Mouse (Mus musculus): ENCODE data around the gene Ccdc180. TPM values are rescaled to one million over a fixed set of nuclear protein-coding genes. Genes with fewer than 3 reads are reported as not detected.
A peak's percentile ranks its signal among the peaks of the same experiment; 100 is the strongest.

The Ccdc180 gene
- 0.08 and 0.10 TPM in 2 replicates for polyA plus RNA-seq (2012; rRNA removed)

DNA sequence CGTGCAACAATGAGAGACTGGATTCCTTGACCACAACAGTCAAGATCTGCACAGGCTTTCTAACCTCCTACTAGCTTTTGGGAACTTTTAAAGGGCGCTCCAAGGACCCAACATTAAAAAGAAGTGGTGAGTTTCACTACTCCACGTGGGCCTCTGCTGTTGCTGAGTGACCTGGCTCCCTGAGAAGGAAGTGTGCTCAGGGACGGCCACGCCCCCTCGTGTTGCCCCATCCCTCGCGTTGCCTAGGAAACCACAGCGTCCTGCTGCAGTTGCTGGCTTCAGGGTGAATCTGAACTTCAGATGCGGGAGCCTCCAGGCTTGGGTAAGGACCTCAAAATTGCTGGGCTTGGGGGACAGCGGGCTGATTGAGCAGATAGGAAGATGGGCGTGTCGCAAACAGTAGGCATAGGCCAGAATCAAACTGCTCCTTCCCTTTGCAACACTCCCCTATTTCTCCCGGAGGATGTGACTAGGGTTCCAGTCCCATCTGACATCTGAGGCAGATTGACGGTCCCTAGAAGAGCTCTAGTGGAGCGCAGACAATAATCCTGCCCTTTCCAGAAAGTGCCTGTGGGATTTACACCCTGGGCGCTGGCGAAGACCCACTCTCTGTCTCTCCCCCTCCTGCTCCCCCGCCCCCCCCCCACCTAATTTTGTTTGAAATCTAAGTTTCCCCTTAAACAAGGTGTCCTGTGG lies at the start of gene Ccdc180:
Gene Ccdc180, plus strand, starts transcription at position 238 of the 696 bp plus-strand sequence.
- DNase-seq (ENCODE audit: extremely low spot score in 1 of 2, low spot score in 1 of 2) = peak in 1 of 2 experiments; percentile 24

DNA sequence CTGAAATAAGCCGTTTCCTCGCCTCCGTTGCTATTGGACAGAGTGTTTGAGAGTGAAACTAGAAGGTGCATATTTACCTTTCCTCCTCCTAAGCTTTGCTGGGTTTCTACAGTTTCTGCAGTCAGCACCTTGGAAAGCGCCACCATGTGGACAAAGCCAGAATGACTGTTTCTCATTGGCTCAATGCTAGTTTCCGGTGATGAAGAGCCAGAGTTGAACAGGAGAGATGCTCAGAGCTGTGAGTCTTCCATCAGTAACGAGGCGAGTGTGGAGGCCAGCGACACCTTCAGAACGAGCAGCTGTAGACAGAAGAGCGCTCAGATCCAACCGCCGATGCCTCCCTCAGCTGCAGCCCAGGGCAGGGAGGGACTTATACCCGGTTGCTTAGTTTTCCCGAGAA lies 45.7 kb upstream of the Ccdc180 start:
- peak in 1 of 2 experiments; percentile 72 for DNase-seq (ENCODE audit: extremely low spot score in 1 of 2, low spot score in 1 of 2)

DNA sequence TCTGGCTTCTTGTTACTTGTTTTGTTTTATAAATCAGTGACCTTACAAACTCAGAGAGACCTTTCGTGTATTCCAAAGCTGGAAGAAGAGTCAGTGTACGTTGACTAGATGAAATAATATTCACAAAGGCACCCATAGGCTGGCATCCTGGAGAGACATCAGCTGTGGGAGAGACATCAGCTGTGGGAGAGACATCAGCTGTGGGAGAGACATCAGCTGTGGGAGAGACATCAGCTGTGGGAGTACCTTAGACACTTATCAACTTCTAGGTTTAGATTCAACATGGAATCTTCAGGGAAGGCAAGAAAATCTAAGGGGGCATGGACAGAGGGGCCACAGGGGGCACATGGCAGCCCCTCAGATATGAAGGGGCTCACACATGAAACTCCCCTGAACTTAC lies 43.8 kb upstream of the Ccdc180 start:
- DNase-seq (ENCODE audit: extremely low spot score in 1 of 2, low spot score in 1 of 2) = no peak

DNA sequence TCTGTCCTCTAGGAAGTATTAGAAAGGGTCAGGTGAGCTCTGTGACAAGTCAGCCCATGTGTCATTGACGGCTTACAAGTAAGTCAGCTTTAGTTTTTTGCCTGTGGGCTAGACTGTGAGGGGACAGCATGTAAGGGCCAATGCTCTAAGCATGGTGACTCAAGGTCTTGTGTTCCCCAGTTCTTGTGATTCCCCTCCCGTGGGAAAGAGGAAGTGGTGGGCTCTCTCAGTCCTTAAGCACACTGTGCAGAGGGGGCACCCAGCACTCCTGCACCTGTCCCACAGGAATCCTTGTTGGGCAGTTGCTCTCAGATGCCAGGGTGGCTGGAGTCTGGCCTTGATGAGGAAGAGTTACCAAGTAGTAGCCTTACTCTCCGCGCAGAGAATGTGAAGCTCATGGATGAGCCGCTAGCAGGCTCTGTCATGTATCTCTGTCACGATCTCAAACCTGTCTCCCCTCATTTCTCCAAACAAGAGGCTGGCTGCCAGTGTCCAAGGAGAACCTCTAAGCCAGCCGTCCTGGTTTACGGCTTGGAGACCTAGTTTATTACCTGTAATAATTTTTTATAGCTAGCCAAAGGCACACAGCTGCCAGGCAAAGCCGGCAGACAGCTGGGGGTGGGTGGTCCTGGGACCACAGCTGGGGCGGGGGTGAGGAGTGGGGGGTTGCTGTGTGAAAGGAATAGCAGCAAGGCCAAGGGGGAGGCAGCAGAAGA lies 41.8 kb upstream of the Ccdc180 start, which contains the start of gene Stra6l:
Gene Stra6l, plus strand, starts transcription at position 556 of the 716 bp plus-strand sequence.
- DNase-seq (ENCODE audit: extremely low spot score in 1 of 2, low spot score in 1 of 2) = no peak

DNA sequence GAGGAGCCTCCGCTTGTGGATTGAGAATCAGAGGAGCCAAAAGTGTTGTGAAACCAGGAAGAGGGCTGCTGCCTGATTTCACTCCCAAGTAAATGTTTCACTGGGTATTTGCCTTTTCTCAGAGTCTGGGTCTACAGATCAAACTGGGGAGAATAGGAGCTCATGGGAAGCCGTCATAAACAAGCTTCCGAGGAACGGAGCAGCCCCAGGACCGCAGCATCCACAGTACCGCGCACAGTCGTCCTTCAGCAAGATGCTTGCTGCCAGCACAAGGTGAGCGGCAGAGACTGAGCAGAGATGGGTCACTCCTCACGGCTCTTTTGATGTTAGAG lies 41.3 kb upstream of the Ccdc180 start:
- DNase-seq (ENCODE audit: extremely low spot score in 1 of 2, low spot score in 1 of 2) = no peak

DNA sequence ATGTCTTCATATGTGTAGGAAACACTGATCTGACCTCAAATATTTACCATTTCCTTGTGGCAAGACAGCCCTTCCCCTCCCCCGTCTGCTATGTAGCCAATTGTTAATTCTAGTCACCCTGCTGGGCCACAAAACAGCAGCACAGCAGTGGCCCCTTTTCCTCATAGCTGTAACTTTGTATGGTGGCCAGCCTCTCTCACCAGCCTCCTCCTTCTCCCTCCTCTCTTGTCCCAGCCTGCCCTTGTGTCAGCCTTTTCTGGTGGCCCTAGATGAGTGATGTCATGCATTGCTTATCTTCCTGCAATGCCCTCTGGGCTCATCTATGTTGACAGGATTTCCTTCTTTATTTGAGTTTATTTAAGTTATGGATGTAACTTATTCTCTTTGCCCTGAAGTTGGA lies 40.7 kb upstream of the Ccdc180 start:
- DNase-seq (ENCODE audit: extremely low spot score in 1 of 2, low spot score in 1 of 2) = no peak

DNA sequence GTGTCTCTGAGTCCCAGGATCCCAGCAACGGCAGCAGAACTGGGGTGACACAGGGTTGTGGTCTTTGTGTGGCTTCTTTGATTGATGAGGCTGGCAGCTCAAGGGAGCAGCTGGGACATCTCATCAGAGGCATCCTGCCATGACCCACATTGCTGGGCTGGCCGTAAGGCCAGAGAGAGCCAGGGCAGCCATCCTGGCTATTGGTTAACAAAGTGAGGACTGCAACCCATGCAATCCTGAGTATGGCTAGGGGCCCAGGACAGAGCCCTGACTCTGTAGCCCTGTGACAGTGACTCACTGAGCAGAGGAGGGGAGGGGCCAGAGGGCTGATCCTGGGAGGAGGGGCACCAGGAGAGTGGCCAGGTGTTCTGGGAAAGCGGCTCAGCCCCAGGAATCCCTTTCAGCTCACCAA lies 38.5 kb upstream of the Ccdc180 start:
- no peak for DNase-seq (ENCODE audit: extremely low spot score in 1 of 2, low spot score in 1 of 2)

DNA sequence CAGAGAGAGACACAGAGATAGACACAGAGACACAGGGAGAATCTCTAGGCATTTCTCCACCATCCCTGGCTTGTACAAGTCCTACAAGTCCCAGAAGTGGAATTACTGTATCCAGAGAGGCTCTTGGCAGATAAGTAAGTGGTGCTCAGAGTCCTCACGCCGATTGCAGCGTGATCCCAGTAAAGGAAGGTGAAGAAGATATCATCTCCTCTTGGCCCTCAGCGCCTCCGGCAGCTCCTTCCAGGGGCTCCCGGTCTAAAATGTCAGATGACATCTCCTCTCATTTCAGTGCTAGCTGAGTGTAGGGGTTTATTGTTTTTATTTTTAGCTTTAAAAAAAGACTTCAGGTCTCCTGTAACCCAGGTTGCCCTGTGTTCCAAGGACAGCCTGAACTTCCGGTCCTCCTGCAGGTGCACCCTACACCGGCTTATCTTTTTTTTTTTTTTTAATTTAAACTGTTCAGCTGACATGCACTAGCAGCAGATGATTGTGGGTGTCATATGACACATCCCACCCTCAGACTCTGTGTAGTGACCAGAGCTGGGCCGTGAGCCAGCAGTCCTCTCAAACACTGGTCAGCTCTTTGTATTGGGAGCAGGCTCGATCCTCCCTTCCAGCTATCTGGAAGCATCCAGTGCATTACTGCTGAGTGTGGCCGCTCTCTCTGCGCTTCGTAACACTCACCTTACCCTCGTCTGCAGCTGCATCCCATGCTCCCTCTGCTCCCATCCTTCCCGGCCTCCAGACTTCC lies 36.4 kb upstream of the Ccdc180 start:
- DNase-seq (ENCODE audit: extremely low spot score in 1 of 2, low spot score in 1 of 2) = no peak

DNA sequence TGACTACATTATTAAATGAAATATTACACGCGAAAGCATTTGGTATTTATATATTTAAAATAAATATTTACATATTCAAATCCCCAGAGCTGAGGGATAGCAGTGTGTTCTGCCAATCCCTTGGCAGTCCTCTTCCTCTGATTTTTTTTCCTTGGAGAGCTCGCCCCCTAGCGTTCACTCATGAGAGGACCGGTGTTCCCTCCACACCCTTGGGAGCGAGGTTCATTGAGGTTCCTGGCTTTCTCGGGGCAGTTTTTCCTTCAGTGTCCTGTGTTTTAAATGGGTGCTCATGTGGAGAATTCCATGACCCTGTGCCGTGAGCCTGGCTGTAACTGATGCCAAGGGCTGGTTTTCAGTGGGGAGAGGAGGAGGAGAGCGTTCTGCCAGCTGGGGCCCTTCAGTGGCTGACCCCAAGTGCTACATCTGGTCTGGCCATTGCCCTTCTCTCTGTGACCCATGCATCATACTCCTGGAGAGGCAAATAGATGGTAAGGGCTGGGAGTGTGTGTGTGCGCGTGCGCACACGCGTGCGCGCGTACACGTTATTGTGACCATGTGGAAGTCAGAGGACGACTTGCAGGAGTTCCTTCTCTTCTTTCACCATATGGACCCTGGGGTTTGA lies 34.2 kb upstream of the Ccdc180 start:
- DNase-seq (ENCODE audit: extremely low spot score in 1 of 2, low spot score in 1 of 2) = peak; percentile 19 to 91

DNA sequence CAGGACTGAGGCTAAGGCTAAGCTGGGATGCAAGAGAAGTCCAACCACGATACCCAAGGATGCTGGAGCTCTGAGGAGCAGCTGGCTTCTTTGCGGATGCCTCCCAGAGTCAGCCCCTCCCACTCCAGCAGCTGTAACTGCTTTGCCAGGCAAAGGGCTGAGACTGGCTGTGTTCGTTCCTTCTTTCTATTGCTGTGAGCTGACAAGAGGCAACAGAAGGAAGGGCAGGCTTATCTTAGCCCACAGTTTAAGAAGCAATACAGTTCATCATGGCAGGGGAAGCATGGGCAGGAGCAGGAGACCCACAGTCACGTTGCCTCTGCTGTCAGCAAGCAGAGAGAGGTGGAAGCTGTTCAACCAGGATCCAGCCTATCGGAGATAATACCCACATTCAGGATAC lies 28.9 kb upstream of the Ccdc180 start:
- peak in 1 of 2 experiments; percentile 5 for DNase-seq (ENCODE audit: extremely low spot score in 1 of 2, low spot score in 1 of 2)

DNA sequence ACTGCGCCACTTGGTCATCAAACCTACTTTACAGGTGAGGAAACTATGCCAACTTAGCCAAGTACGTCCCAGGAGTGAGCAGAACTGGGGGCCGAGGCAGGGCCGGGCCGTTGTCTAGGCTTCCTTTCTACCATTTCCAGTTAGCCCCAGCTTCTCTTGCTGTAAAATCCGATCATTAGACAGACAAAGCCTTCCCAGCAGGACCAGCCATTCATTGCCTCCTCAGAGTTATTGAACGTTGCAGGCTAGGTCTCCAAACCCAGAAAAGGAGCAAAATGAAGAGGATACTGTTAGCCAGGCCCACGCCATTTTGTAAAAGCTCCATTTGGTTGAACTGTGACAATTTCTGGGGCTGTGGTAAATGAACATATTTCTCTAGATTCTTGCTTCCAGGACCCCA lies 22.7 kb upstream of the Ccdc180 start:
- DNase-seq (ENCODE audit: extremely low spot score in 1 of 2, low spot score in 1 of 2) = no peak

DNA sequence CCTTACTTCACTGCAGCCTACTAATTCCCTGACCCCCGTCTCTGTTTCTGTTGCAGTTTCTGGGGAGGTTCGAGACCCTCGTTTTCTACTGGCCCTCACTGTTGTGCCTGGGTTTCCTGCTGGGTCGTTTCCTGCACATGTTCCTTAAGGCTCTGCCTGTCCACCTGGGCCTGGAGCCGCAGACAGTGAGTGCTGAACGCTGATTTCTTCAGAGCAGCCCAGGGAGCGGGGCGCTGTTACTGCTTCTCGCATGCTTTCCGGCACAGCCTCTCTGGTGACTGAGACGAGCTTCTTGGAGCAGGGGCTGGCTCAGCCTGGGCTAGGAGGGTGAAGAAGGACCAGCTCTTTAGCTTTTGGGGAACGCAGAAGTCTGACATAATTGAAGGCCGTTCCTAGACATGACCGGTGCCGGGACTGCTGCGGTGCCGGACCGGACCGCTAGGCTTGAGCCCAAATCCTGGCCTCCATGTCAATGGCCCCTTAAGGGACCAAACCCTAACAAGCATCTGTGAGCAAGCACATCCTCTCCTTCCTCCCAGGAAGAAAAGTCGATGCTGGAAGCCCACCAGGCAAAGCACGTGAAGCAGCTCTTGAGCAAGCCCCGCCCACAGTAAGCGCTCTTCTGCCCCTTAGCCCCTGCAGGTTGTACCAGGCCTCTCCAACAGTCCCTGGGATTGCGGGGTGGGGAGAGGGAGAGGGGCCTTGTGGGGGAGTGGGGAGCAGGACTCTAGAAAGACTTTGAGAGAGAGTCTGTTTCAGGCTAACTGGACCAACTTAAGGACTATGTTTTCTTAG lies 20.9 kb upstream of the Ccdc180 start:
- DNase-seq (ENCODE audit: extremely low spot score in 1 of 2, low spot score in 1 of 2) = no peak

DNA sequence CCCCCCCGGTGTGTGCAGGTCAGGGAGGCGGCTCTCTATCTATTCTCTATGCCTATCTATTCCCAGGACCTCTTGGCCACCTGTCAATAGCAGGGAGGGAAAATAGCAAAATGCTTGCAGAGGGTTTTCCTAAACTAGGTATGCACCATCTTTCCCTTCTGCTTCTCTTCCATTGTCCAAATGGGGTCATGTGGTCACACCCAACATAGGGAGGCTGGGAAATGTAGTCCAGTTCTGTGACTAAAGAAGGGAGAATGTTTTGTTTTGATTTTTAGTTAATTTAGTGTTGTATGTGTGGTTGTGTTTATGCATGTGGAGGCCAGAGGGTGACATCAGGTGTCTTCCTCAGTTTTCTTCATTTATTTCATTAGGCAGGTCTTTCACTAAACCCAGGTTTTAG lies 18.0 kb upstream of the Ccdc180 start:
- no peak for DNase-seq (ENCODE audit: extremely low spot score in 1 of 2, low spot score in 1 of 2)

DNA sequence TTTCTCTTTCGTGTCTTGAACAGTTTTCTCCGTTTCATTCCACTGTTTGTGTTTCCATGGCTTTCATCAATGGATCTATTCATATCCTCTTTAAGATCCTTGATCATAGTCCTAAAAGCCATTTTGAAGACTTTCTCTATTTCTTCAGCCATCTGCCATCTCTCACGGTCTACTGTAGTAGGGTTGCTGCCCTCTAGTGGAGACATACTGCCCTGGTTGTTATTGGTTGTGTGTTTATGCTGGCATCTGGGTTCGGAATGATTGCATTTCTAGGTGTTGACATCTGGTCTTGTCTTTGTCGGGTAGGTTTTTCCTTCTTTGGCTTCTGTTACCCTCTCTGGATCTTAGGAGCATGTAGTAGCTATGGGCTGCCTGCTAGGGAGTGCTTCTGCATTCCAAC lies 11.2 kb upstream of the Ccdc180 start:
- DNase-seq (ENCODE audit: extremely low spot score in 1 of 2, low spot score in 1 of 2) = peak in 1 of 2 experiments; percentile 82

DNA sequence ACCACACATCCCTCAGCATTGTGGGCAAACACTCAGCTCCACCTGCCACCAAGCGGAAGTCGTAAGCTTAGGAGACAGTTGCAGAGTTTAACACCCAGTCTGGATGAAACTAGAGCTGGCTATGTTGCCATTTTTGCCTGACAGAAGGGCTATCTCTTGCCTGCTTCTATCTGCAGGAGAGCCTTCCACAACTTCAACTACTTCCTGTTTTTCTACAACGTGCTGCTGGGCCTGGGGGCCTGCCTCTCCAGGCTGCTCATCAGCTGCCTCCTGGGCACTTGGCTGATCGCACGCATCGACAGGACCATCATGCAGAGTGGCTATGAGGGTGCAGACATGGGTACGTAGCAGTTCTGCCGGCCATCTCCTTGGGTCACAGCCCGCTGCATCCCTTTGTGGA lies 7.6 kb upstream of the Ccdc180 start:
- no peak for DNase-seq (ENCODE audit: extremely low spot score in 1 of 2, low spot score in 1 of 2)

DNA sequence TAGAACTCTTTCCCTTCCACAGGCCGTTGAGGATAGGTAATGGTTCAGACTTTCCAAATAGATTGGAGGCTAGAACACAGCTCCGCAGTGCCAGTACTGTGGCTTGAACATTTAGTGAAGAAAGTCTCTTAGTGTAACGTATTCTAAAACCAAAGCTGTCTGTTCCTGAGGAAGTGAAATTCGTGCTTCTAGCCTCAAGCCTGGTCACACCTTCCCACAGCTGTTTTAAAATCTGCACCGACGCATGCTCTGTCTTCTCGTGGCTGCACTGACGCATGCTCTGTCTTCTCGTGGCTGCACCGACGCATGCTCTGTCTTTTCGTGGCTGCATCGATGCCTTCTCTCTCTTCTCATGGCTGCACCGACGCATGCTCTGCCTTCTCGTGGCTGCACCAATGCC lies 6.9 kb upstream of the Ccdc180 start:
- DNase-seq (ENCODE audit: extremely low spot score in 1 of 2, low spot score in 1 of 2) = no peak

DNA sequence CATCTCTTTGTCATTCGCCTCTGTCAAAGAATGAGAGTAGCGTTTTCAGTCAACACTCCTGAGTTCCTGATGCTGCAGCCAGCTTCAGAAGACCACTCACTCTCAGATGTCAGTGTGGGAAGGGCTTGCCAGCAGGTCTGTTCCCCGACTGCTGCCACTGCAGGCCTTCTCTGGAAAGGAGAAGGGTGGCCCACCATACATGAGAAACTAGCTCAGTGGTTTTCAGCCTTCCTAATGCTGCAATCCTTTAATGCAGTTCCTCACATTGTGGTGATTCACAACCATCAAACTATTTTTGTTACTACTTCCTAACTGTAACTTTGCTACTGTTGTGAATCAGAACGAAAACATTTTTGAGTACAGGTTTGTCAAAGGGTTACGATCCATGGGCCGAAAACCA lies 616 bp upstream of the Ccdc180 start:
- no peak for DNase-seq (ENCODE audit: extremely low spot score in 1 of 2, low spot score in 1 of 2)

DNA sequence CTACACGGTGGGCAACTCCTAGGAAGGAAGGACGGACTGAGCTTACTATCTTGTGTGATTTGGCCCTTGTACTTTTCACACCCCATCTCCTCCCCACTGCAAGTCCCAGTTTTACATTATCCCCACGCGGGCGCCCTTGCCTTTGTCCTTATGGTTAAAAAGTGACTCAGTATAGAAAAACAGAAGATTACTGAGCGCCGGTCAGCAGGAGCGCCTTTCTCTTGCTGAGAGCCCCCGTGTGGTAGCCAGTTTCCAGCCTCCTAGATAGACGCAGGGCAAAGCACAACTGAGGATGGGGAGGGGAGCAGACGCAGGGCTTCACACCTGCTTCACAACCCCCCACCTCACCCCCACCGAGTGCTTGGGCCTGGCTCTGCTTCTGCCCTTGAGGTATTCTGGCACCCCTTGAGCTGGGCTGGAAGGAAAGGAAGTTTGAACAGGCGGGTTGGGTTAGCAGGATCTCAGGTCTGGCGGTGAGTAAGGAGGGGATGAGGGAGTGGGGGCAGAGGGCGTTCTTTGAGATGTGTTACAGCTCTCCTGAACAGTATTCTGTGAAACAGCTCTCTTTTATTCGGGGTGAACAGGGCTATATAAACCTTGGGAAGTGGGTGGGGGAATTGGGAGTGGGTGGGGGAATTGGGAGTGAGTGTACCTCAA lies 6.5 kb downstream of the Ccdc180 start:
- DNase-seq (ENCODE audit: extremely low spot score in 1 of 2, low spot score in 1 of 2) = no peak

DNA sequence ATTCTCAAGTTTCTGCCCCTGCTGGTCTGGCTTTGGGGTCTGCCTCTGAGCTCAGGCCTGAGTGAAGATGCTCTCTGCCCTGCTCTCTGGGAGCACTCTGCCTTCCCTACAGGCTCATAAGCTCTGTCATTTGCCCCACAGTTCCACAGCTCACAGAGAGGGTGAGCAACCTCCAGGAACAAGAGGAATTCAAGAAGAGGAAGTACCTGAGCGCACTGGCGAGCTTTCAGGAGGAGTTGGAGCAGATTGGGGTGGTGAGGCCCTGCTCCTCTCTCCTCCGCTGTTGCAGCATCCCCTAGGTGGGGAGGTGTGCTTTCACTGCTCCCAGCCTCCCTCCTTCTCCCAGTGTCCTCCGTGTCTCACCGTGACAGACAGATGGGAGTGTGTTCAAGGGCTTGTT lies 8.3 kb downstream of the Ccdc180 start:
- DNase-seq (ENCODE audit: extremely low spot score in 1 of 2, low spot score in 1 of 2) = no peak

DNA sequence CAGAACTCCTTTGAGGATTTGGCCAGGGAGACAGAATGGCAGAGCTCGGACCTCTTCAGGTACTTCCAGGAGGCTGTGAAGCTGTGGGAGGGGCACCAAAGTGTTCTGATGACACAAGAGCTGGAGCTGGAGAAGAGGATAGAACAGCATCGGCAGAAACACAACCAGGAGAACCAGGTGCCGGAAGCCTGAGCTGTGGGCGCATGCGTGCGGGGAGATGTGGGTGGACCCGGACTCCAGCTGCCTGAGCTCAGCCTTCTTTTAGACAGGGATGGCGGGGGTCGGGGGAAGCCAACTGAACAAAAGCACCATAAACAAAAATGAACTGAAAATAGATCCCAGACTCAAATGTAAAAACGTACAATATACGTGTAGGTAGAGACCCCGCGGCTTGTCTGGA lies 19.2 kb downstream of the Ccdc180 start:
- peak in 1 of 2 experiments; percentile 65 for DNase-seq (ENCODE audit: extremely low spot score in 1 of 2, low spot score in 1 of 2)
